Mouse (Mus musculus) layer of hippocampus, postnatal 36 days (tissue): ENCODE measurements at regions not wholly inside any gene's neighbourhood (a gene's known extent, or its start where the extent isn't known, plus 50 kb on each side); places are given as distances from the start of the nearest gene placed in this dataset.

ENCODE experiments used
- DNase-seq, 2 experiments: peaks; one replicate each; pipeline ENCODE4 v3.0.0; 2022

DNA sequence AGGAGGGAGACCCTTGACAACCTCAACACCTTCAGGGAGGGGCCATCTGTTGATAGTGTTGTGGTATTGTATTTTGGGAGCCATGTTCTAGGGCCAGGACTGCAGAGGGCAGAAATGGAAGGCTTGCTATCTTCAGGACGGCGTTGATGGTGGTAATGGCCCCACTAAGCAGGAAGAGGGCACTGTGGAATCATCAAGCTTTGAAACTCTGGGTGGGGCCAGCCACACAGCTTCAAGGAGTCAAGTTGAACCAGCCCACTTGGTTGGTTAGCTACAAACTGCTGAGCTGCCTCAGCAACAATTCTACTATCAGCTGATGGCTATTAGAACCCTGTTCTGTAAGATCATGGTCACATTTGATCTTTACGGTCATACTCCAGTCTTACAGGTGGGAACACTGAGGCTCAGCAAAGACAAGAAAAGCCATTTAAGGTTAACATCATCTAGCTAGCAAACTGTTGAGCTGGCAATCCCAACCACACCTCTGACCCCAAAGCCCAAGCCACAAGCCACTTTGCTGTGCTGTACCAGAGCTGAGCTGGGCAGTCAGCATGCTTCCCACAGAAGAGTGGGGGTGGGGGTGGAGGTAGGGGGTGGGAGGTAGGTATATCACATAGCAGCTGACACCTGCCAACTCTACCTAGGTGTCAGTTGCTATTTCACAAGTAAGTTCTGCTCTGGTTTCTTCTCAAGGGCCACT, 203.9 kb downstream of the Uaca start:
- DNase-seq: peak in 1 of 2 experiments; percentile 16

DNA sequence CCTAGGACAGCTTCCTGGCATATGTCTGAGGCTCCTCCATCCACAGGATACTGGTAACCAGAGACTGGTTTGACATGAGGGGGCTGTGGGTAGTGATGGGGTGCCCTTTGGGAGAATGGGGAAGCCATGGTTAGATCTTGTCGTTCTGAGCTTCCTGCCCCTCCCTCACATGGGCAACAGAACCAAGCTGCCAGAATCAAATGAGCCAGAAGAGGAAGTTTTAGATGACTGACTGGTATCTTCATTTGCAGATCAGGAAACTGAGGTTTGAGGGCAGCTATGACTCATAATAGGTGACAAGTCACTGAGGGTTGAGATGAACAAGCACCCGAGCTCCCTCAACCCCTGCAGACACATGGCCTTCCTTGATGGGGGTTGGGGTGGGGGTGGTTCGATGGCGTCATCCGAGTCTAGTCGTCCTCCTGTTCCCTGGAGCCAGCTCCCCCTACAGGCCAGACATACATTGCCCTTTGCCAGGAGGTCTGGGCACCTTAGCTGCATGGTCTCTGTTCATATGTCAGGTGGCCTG, 204.7 kb downstream of the Uaca start:
- DNase-seq: no peak

DNA sequence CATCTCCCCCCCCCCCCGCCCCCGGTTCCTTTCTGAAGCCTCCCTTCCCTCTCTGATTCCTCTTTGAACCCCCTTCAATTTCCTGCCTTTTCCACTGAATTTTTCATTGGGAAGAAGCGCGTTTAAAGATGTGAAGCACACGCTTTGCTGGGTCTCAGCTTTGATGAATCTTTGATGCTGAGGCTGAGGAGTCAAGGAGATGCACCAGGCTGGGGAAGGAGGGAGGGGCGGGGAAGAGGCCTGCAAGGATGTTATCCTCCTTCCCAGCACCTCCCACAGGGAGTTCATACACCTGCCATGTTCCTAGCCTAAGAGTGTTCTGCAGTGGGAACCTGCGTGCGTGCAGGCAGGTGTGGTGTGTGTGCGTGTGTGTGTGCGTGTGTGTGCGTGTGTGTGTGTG, 205.9 kb downstream of the Uaca start:
- DNase-seq: no peak

DNA sequence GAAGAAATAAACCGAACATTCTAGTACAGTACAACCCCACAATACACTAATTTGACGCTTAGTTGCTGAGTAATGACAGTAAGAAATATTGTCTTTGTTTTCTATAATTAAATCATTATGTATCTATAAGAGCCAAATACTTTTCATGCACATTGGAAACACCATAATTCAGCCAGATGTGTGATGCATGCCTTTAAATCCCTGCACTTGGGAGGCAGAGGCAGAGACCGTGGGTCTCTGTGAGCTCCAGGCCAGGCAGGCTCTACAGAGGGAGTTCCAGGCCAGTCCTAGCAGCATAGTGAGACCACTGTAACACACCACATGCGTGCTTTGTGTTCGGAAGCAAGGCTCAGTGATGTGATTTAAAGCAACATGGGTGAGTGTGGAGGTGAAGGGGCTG, 208.2 kb downstream of the Uaca start:
- no peak for DNase-seq

DNA sequence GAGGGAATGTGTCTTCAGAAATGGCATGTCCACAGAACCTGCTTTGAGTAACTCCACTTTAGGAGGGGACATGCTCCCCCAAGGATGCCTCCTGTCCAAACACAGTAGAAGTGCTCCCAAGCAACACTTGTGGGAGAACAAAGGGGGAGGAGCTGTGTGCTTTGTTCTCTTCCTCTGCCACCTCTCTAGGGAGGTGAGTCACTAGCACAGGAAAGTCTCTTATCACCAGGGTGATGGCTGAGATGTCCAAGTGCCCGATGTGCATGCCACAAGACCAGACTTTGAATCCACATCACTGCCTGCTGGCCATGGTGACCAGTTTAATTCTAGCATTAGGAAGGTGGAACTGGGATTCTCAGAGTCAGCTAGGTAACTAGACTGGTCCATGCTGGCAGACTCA, 214.1 kb downstream of the Uaca start:
- DNase-seq: no peak

DNA sequence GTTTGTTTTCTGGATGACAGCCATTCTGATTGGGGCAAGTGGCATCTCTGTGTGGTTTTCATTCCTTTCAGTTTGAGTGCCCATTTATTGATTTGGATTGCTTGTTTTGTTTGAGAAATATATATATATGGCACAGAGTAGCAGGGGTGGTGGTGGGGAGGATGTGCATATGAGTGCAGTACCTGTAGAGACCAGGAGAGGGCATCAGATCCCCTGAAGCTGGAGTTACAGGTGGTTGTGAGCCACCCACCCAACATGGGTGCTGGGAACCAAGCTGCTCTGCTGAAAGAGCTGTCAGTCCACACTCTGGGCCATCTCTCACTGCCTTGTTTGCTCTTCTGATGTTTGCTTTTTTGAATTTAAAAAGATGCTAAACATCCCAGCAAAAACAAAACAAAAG, 216.7 kb downstream of the Uaca start:
- DNase-seq: no peak

DNA sequence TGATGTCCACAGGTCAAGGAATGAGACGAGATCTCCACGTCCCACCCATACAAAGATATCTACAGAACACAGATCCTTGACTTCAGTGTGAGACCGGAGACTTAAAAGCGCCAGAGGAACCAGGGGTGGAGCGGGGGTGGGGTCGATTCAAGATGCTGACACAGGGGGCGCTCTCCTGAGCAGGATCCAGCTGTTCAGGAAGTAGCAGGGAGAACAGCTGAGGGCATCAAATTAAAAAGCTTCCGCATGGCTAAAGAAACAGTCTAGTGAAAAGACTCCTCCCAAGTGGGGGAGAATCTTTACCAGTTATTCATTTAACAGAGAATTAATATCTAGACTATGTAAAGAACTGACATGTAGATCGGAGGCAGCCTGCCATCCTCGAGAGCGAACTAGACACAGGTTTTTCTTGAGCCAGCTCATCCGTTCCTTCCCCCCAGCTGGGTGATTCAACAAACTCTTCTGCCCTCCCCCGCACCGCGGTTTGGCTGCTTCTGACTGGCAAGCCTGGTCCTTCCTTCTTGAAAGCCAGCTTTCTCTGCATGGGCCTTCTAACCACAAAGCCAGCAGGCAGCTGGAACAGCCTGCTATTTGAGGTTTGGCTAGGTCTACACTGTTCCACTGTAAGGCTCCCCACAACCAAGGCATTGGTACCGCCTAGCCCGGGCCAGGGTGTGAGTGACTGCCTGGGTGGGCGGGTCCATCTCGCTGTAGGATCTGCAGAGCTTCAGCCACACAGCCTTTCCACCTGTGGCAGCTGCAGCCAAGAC, 218.6 kb downstream of the Uaca start:
- peak; percentile 74 to 80 for DNase-seq

DNA sequence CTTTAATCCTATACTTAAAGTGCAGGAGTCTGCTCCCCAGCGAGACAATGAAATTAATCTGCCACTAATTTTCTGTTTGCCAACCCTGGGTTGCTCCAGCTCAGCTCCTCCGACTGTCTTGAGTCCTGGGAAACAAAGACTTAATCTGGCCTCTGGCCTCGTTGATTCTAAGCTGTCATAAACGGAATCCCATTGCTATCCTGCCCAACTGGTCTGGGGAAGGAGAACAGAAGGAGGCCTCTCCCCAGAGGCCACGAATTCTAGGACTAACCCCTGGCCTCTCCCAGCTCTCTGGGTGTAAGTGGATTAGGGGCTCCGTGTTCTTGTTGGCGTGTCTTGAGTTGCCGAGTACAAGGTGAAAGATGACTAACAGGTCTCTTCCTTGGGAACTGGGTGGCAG, 219.8 kb downstream of the Uaca start:
- DNase-seq: no peak

DNA sequence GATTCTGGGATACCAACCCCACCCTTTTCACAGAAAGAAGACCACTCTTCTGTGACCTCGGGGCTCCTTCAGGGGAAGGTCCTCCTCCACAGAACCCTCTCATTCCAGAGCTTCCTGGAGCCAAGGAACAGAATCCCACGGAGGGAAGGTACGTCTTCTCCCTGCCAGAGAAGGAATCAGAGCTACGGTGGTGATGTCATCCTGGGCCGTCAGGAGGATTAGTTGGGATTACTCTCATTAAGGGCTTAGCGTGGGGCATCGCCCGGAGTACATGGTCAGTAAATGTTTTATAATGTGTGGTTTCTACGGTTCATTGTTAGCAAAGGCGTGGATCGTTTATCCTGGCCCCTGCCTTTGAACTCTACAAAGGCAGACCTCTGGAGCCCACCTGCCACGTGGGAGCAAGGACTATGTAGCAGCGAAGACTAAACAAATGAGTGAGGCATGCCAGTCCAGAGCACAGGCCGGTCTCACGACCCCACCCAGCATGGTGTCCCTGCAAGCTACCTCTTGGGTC, 221.1 kb downstream of the Uaca start:
- DNase-seq: no peak

DNA sequence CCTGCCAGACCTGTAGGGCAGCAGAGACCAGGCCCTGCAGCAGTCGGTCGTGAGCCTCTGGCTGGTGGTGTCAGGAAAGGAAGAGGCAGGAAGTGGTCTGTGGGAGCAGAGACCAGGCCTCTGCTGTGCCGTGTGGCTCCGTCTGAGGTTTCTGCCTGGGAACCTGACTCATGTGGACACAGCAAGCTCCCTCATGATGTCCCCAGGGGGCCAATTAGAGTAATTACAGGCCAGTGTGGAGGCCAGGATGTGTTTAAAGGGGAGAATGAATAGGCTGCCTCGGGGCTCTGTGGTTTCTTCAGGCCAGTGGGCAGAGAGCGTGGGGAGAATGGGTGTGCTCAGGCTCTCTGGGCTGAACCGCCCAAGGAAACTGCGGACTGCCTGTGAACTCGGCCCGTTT, 222.3 kb downstream of the Uaca start:
- DNase-seq: no peak

DNA sequence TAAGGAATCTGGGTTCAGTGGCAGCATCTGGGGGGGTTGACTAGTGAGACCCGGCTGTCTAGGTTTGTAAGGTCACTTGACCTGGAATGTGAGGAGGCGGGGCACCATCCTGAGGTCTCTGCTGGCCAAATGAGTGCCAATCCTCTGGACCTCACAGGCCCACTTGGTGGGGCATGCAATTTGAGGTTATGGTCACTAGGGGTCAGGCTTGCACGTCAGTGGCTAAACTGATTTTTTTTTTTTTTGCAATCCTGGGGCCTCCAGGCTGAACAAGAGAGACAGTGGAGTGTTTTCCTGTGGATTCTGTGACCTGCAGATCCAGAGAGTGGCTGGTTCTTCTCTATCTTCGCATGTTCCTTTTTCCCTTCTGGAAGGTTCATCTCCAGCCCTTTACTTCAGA, 225.6 kb downstream of the Uaca start:
- DNase-seq: no peak

DNA sequence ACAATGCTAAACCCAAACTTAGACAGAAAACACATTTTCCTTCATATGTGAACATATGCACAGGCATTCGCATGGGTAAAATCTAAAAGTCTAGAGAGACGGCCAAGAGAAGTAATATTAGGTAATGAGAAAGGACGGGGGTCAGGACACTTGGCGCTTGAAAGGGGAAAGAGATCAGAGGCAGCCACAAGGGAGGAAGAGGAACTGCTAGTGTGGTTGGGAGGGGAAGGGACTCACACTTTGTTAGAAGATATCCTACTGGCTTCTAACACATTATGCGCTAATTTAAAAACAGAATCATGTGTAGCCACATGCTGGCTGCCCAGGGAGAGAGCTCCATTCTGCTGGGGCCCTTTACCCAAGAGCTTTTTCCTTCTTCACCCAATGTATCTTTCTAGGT, 227.5 kb downstream of the Uaca start:
- no peak for DNase-seq

DNA sequence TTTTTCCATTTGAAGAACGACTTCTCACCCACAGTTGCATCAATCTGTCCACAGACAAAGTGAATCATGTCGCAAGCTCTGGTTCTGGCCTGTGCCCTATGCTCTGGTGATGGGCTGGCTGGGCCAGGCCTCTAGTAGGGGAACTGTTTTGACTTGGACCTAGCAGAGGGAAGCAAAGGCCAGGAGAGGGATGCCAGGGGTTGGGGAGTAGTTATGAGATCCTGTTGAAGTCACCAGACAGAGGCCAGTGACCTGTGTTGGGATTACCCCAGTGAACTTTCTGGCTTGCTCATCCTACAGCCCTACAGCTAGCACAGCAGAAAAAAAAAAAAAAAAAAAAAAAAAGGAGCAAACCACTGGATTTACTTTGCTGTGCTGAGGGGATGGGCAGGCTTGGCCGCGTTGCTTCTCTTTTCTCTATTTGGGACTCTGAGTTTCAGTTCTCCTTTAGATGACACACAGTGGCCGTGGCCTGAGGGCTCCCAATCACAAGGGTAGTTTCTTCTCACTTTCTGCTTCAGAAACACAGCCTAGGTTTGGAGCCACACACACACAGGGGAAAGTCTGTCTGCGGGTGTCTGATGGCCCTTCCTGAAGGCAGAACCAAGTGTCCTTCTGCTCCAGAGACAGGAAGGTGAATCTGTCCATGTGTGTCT, 228.2 kb downstream of the Uaca start:
- no peak for DNase-seq

DNA sequence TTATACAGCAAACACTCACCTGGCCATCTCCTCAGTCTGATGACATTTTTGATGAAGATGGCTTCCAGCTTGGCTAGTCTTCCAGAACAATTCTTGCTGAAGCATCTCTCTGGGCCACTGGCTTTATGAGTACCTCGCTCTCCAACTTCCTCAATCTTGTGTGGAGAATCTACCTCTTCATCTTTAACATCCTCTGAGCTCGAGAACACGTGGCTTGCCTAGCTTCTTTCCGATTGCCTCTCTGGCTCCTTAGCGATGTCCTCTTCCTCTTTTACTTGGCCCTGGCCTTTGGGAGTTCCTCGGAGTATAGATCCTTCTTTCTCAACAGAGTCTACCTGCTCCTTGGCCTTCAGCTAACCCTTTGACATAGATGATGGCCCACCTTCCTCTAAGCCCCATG, 231.0 kb downstream of the Uaca start:
- no peak for DNase-seq

DNA sequence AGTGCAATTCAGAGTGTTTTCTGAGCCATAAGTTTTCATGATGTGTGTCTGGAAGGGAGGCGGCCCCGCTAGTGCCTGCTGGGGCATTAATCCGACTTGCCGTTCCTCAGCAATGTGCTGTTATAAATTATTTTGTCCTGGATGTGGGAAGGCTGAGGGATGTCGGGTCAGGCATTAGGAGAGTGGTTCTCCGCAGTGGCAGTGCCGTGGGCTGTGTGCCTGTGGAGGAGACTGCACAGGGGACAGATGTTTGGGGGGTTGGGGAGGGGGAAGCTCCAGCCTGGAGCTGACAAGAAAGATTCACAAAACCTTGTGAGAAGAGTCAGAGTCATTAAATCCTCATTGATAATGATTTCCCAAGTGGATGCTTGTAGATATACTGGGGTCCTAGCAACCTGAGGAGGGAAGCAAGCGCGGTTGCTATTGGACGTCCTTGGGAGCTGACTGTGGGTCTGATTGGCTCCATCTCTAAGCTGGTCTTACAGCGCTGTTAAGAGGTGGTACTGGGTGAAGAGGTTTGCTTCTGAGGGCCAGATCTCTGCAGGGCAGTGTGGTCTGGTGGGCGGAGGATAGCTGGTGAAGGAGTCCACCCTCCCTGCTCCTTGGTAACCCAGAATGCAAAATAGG, 234.5 kb downstream of the Uaca start:
- DNase-seq: no peak

DNA sequence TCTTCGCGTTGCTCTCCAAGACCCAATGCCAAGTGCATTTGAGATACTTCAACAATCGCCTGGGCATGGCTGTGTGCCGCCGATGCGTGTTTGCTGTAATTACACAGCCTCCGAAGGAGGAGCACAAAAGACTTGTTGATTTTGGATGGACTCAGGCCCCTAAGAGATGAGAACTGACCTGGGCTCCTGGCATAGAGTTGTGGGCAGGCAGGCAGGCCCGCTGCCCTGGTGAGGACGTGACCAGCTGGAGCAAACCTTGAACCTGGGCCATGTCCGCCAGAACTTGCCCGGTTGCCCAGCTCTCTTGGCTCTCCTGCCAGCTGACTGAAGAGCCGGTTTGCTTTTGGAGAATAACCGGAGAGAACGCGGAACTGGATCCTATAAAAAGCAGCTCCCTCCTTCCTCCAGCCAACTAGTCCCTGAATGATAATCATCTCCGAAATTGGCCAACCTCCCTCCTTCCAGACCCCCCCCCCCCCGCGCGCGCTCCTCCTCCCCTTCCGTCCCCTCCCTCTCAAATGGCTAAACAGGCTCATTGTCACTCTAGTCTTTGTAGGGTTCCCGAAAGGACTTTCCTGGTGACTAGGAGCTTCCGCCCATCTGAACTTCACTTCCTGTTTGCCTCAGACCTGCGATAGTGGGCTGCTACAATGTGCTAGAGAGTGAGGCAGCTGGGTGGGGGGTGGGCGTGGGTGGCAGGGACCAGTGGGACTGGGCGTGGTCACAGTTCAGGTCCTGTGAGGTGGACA, 237.5 kb downstream of the Uaca start:
- peak; percentile 37 to 50 for DNase-seq

DNA sequence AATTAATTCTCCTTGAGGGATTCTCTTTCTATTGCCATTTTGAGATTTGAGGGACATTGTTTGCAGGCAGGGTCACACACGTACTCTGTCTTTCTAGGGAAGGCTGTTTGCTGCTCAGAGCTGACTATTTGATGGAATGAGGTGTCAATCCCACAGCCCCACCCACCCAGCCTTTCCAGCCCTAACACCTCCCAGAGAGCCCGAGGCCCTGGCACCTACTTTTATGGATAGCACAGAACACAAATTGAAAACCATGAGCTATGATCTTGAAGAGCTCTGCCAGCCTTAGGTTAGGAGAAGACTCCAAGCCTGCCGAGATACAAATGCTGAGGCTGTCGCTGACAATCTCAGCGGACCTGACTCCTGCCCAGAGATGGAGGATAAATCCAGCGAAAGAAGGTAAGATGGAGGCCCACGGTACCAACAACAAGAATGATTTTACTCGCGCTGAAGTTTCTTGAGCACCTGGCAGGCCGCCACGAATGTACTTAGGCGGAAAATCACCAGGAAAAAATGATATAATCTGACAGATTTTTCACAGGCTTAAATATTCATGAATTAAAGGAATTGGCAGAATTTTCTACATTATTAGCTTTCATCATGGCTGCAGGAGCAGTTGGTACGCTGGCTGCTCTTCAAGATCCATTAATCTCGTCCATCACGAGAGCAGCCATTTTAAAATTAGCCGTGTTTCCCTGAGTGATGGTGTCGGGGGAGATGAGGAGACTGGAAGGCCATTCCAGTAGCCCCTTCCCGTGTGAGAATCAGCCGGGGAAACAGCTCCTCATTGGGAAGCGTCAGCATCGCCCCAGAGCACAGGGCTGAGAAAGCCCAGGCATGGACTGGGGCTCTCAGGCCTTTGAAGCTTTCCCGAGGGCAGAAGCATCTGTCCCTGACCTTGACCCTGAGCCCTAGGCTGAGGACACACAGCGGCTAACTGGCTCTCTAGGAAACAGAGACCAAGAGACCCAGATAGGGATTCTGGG, 238.4 kb downstream of the Uaca start:
- peak; percentile 37 to 43 for DNase-seq

DNA sequence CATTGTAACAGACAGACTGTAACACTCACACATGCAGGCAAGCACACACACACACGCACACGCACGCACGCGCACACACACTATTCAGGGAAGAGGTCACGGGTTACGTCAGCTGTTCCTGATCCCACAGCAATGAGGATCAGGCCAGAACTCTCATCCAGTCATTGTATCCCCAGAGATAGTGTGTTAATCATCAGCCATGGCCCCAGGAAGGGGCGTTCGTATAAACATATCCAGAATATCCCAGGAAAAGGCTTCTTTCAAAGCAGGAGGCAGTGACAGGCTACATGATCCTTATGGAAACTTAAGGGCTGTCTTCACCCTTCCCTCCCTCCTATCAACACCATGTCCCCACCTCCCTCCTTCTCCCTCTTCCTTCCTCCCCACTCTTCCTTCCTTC, 239.3 kb downstream of the Uaca start:
- no peak for DNase-seq

DNA sequence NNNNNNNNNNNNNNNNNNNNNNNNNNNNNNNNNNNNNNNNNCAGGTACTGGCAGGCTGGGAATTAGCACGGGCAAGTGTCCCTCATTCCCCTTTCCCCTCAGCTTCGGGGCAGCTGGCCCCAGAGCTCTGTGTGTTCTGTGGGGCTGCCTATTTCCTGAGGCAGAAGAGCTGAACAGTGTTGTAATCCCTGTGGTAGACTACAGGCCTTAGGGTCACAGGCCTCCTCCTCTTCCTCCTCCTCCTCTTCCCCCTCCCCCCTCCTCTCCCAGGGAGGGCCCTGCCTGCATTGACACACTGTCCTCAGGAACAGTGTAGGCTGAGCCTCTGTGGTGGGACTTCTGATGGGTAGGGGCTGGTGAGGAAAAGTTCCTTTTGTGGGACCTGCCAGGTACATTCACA, 247.7 kb downstream of the Uaca start:
- no peak for DNase-seq

DNA sequence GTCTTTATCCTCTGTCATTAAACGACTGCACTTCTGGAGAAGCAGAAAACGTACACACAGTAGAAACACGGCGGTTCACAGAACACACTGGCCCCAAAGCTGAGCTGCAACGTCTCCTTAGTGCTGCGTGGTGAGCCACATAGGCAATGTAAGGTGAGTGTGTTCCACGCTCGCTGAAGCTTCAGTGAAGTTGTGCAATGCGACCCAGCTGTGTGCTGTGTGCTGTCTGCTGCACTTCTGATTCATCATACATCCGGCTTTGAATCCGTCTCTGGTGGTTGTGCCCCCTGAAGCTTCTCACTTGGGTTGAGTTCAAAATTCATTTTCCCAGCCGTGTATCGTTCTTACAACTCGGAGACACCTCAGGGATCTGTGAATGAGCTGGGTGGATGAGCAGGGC, 250.6 kb downstream of the Uaca start:
- DNase-seq: no peak

DNA sequence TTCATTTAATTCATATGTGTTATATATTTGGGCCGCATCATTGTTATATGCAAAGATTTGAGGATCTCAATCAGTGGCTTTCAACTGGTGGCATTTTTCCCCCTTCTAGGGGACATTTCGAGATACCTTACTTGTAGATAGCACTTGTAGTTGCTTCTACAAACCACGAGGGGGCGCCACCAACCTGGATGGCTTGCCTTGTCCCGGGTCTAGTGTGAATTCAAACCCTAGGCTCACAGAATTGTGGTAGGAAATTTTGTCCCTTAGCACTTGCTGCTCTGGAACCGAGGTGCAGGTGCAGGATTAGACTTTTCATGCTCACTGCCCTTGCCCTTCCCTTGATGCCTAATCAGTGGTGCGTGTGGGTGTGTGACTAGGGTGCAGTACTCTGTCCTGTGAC, 252.2 kb downstream of the Uaca start:
- DNase-seq: peak; percentile 56 to 60
